Mouse (Mus musculus) MN1 (cell line): ENCODE measurements around the gene Mgat3.

ENCODE experiments used
- DNase-seq: peaks from one replicate; pipeline ENCODE4 v3.0.0-alpha.2; 2016; ENCODE audit warnings: low spot score

The Mgat3 gene

DNA sequence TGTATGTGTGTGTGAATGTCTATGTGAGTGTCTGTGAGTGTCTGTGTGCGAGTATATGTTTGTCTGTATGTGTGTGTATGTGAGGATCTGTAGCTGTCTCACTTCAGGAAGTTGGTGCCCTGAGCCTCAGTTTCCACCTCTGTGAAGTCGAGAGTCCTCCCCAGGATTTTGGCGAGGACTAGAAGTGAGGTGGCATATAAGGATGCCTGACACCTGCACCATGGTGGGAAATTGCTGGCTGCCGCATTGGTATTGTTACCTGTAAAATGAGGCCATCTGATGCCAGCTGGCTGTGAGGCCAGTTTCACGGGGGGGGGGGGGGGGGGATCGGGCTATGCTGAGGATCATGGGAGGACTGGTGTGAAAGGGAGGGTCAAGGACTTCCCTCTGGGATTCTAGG, 2.2 kb downstream of the Mgat3 start:
- DNase-seq: no peak

GRCm38 (mm10) chr15:80181561-80181960, 8.0 kb downstream of the Mgat3 start:
- DNase-seq: no peak

DNA sequence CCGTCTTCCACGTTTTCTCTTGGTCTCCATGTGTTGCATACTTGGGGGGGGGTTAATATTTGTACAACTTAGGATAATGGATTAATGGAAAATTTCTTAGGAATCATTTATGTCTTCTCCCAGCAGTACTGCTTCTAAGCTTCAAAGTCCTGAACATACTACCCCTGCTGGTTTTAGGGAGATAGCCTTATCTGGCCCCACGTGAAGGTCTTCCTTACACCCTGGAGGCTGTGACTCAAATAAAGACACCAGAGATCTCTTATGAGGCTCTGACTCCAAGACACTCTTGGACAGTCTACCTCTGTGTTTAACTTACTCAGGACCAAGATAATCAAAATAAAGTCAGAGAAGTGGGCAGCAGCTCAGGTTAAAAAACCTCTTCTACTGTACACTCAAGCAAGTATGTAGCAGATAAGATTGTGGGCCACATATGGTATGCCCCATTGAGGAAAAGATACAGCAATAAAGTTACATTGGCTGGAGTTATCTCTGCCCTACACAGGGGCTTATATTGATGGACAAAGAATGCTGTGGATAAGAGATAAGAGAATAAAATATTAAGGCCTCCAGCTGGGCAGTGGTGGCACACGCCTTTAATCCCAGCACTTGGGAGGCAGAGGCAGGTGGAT, 8.7 kb downstream of the Mgat3 start:
- no peak for DNase-seq

- DNase-seq: no peak
These were observed 15.4 kb downstream of the Mgat3 start for GRCm38 (mm10) chr15:80188927-80189326.

DNA sequence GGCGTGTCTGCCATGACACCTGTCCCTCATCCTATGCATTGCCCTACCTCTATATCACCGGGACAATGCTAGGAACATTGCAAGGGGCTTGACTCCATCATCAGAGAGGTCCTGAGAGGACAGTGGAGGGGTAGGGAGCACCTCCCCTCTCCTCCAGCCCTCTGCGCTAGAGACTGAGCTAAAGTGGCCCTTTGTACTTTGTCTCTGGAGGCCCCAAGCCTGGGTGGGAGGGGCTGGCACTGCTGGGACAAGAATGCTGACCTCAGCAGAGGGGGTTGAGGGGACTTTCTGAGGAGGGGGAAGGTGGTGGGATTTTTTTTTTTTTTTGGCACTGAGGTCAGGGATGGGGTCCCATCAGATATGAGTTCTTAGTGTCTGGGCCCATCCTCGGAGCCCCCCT, 16.6 kb downstream of the Mgat3 start:
- DNase-seq: no peak

GRCm38 (mm10) chr15:80191585-80192245, 18.2 kb downstream of the Mgat3 start:
- no peak for DNase-seq

GRCm38 (mm10) chr15:80192246-80192585, 18.7 kb downstream of the Mgat3 start:
- no peak for DNase-seq

- DNase-seq: no peak
These were observed 19.3 kb downstream of the Mgat3 start for GRCm38 (mm10) chr15:80192847-80193246.

GRCm38 (mm10) chr15:80199556-80199955, 26.0 kb downstream of the Mgat3 start:
- DNase-seq: no peak

- DNase-seq: no peak
These were observed 28.7 kb downstream of the Mgat3 start for GRCm38 (mm10) chr15:80202111-80202775.

GRCm38 (mm10) chr15:80203406-80203805, 29.9 kb downstream of the Mgat3 start:
- DNase-seq: no peak

DNA sequence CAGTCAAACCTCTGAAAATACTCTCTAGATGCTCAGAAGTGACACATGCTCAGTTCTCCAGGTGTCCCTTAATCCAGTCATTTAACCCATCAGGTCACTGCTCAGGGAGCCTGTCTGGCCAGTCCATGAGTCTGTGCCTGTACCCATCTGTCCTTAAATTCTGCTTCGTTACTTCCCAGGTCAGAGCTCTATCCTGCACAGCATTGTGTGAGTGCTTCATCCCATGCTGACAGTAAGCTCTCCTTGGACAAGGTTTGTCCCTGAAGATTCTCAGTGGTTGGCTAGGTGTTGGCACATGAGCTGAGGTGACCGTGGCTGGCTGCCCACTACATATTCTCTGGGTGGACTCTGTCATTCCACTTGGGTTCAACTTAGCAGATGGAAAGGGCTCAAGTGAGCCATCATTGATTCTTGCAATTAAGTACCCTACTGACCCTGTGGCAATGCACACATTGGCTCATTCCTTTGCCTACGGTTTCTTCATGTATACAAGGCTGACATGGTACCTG, 32.6 kb downstream of the Mgat3 start:
- no peak for DNase-seq

DNA sequence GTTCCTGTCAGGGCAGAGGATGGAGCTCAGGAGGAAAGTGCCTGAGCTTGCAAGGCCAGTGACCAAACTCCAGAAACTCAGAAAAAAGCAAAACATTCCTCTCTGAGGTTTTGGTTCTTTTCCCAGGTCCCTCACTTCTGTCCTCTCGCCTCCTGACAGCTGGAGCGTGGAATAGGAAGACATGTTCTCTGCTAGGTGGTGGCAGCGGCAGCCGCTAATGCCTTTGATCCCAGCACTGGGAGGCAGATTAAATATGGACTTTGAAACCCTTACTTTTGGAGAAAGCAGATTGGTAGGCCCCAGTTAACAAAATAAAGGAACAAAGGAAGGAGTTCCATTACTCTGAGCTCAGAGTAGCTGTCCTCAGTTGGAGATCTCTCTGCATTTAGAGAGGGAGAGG, 34.9 kb downstream of the Mgat3 start:
- DNase-seq: no peak

- DNase-seq: no peak
These were observed 40.2 kb downstream of the Mgat3 start for GRCm38 (mm10) chr15:80213688-80214087.

DNA sequence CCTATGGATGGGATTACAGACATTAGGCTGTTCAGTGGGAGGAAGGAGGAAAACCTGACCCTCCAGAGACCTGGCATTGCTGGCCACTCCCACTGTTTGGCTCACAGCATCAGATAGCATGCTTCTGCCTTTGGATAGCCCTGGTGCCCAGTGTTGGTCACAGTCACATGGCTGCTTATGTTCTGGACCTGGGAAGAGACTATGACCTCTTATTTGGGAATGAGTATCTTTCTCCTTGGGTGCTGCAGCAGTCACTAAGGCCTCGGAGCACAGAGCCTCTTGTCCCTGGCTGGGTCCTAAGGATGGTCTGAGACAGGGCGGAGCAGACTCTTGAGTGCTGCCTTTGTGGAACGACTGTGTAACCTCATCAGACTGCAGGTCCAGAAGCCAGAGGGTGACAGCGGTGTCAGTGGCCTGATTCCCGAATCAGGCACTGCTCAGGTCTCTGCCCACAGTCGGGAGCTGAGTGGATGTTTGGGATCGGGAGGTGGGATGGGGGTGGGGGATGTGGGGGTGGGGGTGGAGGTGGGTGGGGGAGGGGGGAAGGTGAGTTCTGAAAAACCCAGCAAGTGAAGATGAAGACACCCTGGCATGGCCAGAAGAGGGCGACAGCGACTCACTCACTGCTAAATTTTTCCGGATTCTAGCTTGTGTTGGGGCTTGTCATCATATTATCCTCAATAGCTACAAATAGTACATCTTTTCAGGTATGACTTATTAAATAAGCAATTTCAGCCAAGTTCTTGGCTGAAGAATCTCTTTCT, 42.4 kb downstream of the Mgat3 start:
- DNase-seq: peak; percentile 74

DNA sequence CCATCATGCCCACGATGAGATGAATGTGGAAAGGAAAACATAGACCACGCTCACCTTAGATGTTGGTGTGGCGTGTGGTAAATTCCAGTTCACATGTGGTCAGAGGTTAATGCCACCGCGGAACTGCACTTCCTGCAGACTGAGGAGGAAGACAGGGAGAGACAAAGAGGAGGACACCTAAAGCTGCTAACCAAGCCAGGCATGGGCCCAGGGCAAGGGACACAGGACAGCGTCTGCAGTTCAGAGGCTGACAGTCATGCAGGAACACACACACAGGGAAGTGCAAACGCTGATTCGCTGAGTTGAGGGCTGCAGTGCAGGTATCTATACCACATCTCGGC, 42.9 kb downstream of the Mgat3 start:
- DNase-seq: no peak

GRCm38 (mm10) chr15:80217476-80217875, 44.0 kb downstream of the Mgat3 start:
- no peak for DNase-seq

- DNase-seq: peak; percentile 84
These were observed 45.7 kb downstream of the Mgat3 start for GRCm38 (mm10) chr15:80219211-80219610.

DNA sequence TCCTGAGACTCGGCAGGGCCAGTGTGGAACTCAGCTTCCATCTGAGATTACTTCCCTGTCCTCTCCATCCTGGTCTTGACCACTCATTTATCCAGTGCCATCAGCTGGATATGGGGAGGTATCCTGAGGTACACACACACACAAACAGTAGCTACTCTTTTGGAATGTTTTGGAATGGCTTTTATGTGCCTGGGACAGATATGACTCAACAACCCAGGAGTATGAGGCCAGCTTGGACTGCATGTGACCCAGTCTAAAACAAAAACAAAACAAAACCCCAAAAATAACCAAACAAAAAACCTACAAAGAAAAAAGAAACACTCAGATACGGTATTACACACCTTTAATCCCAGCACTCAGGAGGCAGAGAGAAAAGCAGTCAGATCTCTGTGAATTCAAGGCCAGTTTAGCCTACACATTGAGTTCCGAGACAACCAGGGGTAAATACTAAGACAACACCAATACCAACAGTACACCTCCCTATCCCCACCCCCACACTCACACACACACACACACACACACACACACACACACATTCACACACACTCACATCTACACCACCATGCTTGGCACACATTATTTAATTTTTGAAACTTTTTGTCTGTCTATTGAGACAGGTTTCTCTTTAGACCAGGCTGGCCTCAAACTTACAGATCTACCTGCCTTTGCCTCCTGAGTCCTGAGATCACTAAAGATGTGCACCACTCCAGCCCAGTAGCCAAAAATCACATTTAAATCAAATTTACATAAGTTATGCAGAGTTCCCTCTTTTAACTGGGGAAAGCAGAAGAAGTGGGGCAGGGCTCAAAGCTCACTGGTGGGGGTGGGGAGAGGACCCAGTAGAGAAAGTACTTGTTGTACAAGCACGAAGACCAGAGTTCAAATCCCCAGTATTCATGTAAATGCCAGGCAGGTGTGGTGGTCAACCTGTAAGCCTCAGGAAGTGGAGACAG, 46.5 kb downstream of the Mgat3 start:
- no peak for DNase-seq

- no peak for DNase-seq
These were observed 47.5 kb downstream of the Mgat3 start for GRCm38 (mm10) chr15:80221031-80221430.

GRCm38 (mm10) chr15:80223751-80224150, 50.2 kb downstream of the Mgat3 start:
- DNase-seq: no peak

- peak; percentile 91 for DNase-seq
These were observed 51.7 kb downstream of the Mgat3 start for GRCm38 (mm10) chr15:80225208-80225607.
